8 mouse cellular contexts compared by ENCODE assay signal in the genomic region with DNA sequence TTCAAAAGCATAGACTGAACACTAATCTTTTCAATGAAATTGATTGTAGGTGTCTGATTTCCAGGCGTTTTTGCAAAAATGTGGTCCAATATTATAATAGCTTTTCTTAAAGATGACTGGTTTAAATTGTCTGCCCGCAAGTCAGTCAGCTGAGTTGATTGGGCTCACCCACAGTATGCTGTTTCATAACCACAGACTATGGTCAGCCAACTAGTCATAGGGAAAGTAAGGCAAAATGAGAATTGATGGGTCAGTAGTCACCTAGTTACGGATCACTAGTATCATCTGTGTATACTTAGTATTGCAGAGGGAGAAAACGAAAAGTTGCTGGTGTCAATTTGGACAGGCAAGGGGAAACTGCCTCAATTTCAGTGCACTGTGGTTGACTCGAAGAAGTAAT. TPM values are rescaled to one million over a fixed set of nuclear protein-coding genes. Genes with fewer than 3 reads are reported as not detected.
A peak's percentile ranks its signal among the peaks of the same experiment; 100 is the strongest.
DNase-seq lines count a peak whose midpoint lies in the region; ATAC-seq and TF ChIP-seq lines count a peak whose summit lies in the region.

No protein-coding gene starts in this region.

- no peak for DNase-seq in lung, embryonic 14.5 days
- DNase-seq in lung, postnatal 36 days, result no peak
- no peak for DNase-seq in cerebellum, postnatal 4 days (ENCODE audit: low spot score in 2 of 2)
- no peak for DNase-seq in right cerebral cortex, adult 18-20 months

- no peaks in the 10 kb centered on the region; the same call in 1 of the 2 replicates for H3K9me3 ChIP-seq in lung, embryonic 14.5 days (ENCODE audit: low read depth, low read length)
- H3K9me3 ChIP-seq in embryonic facial prominence, embryonic 13.5 days, result no peaks in the 10 kb centered on the region
- no peaks in the 10 kb centered on the region for H3K9me3 ChIP-seq in intestine, embryonic 16.5 days (ENCODE audit: control insufficient read depth, low read length)
- H3K9me3 ChIP-seq in neural tube, embryonic 14.5 days (ENCODE audit: control insufficient read depth, low read length), result no peaks in the 10 kb centered on the region

- 68% methylated on average over 5 of the region's 5 CpGs for WGBS in lung, embryonic 14.5 days
- 61% methylated on average over 5 of the region's 5 CpGs for WGBS in embryonic facial prominence, embryonic 13.5 days
- 68% methylated on average over 5 of the region's 5 CpGs for WGBS in intestine, embryonic 16.5 days
- WGBS in neural tube, embryonic 14.5 days, result 73% methylated on average over 5 of the region's 5 CpGs

- TF ChIP-seq CTCF in lung, embryonic 14.5 days (IDR thresholded peaks at IDR 0.05; ENCODE audit: low read depth), result no peak

- H3K4me2 ChIP-seq in lung, embryonic 14.5 days, result peak overlapping the region; percentile 79
- H3K4me2 ChIP-seq in embryonic facial prominence, embryonic 13.5 days, result peak overlapping the region; percentile 79
- peak overlapping the region; percentile 49 for H3K4me2 ChIP-seq in intestine, embryonic 16.5 days (ENCODE audit: low read depth, low read length)
- peak overlapping the region; percentile 75 for H3K4me2 ChIP-seq in neural tube, embryonic 14.5 days (ENCODE audit: low read depth, low read length)

- H3K4me1 ChIP-seq in lung, embryonic 14.5 days (ENCODE audit: insufficient read depth), result peaks cover 7% of the 10 kb centered on the region
- peaks cover 15% of the 10 kb centered on the region for H3K4me1 ChIP-seq in embryonic facial prominence, embryonic 13.5 days
- peaks cover 10% of the 10 kb centered on the region for H3K4me1 ChIP-seq in intestine, embryonic 16.5 days (ENCODE audit: control insufficient read depth, insufficient read depth, low read length)
- H3K4me1 ChIP-seq in neural tube, embryonic 14.5 days (ENCODE audit: control insufficient read depth, insufficient read depth, low read length), result peaks cover 11% of the 10 kb centered on the region

- H3K9ac ChIP-seq in lung, embryonic 14.5 days, result peak overlapping the region; percentile 90
- peak overlapping the region; percentile 89; the same call in 1 of the 2 replicates for H3K9ac ChIP-seq in embryonic facial prominence, embryonic 13.5 days
- H3K9ac ChIP-seq in intestine, embryonic 16.5 days (ENCODE audit: low read depth, low read length), result peak overlapping the region; percentile 91; the same call in 1 of the 2 replicates
- H3K9ac ChIP-seq in neural tube, embryonic 14.5 days (replicated peaks; ENCODE audit: low read depth, low read length), result peak overlapping the region; percentile 82; the same call in 1 of the 2 replicates

- no peak for ATAC-seq in lung, embryonic 14.5 days (ENCODE audit: insufficient read depth)
- ATAC-seq in embryonic facial prominence, embryonic 13.5 days (ENCODE audit: insufficient number of reproducible peaks, insufficient read depth, low FRiP score, low TSS enrichment, low read depth), result no peak
- ATAC-seq in intestine, embryonic 16.5 days, result no peak
- ATAC-seq in neural tube, embryonic 14.5 days (ENCODE audit: low read depth), result no peak
- ATAC-seq in frontal cortex, adult (ENCODE audit: low TSS enrichment), result no peak

- H3K27ac ChIP-seq in lung, embryonic 14.5 days (ENCODE audit: low read depth), result no peak overlapping the region
- no peak overlapping the region for H3K27ac ChIP-seq in embryonic facial prominence, embryonic 13.5 days
- H3K27ac ChIP-seq in intestine, embryonic 16.5 days (ENCODE audit: low read length), result no peak overlapping the region
- H3K27ac ChIP-seq in neural tube, embryonic 14.5 days (ENCODE audit: low read depth, low read length), result no peak overlapping the region

- no peaks in the 10 kb centered on the region for H3K27me3 ChIP-seq in lung, embryonic 14.5 days (ENCODE audit: insufficient read depth, low read length)
- no peaks in the 10 kb centered on the region for H3K27me3 ChIP-seq in embryonic facial prominence, embryonic 13.5 days
- H3K27me3 ChIP-seq in intestine, embryonic 16.5 days (replicated peaks; ENCODE audit: control insufficient read depth, insufficient read depth, low read length), result no peaks in the 10 kb centered on the region
- no peaks in the 10 kb centered on the region for H3K27me3 ChIP-seq in neural tube, embryonic 14.5 days (ENCODE audit: control insufficient read depth, insufficient read depth, low read length)

- peak overlapping the region; percentile 73 for H3K4me3 ChIP-seq in lung, embryonic 14.5 days (ENCODE audit: low read depth, low read length)
- H3K4me3 ChIP-seq in embryonic facial prominence, embryonic 13.5 days, result peak overlapping the region; percentile 73
- peak overlapping the region; percentile 91 for H3K4me3 ChIP-seq in intestine, embryonic 16.5 days (ENCODE audit: low read length)
- H3K4me3 ChIP-seq in neural tube, embryonic 14.5 days (ENCODE audit: low read depth, low read length), result peak overlapping the region; percentile 66

- H3K36me3 ChIP-seq in lung, embryonic 14.5 days (ENCODE audit: insufficient read depth), result peaks cover 32% of the 10 kb centered on the region; the same call in 1 of the 2 replicates
- peaks cover 32% of the 10 kb centered on the region for H3K36me3 ChIP-seq in embryonic facial prominence, embryonic 13.5 days
- H3K36me3 ChIP-seq in intestine, embryonic 16.5 days (ENCODE audit: control insufficient read depth, insufficient read depth, low read length), result peaks cover 5% of the 10 kb centered on the region; the same call in 1 of the 2 replicates
- peaks cover 15% of the 10 kb centered on the region for H3K36me3 ChIP-seq in neural tube, embryonic 14.5 days (ENCODE audit: control insufficient read depth, insufficient read depth, low read length)

RNA-seq across cellular contexts. Expression of a gene that starts 1.2 kb away (rescaled TPM):
- polyA plus RNA-seq in lung, embryonic 14.5 days (2014; fragmentation: Nextera tagmentation; extraction: Ambion mirVana), result 44.5 and 46.4 TPM in 2 replicates
- polyA plus RNA-seq in embryonic facial prominence, embryonic 13.5 days (2015; fragmentation: Nextera tagmentation; extraction: Ambion mirVana), result 45.4 and 47.6 TPM in 2 replicates
- polyA plus RNA-seq in intestine, embryonic 16.5 days (2015; fragmentation: Nextera tagmentation; extraction: Ambion mirVana), result 27.0 and 27.2 TPM in 2 replicates
- polyA plus RNA-seq in neural tube, embryonic 14.5 days (2014; fragmentation: Nextera tagmentation; extraction: Ambion mirVana), result 59.9 and 66.2 TPM in 2 replicates

RNA-seq across cellular contexts. Expression of a gene that starts 23.8 kb away (rescaled TPM):
- 1.7 and 2.1 TPM in 2 replicates for polyA plus RNA-seq in lung, embryonic 14.5 days (2014; fragmentation: Nextera tagmentation; extraction: Ambion mirVana)
- 0.30 and 0.77 TPM in 2 replicates for polyA plus RNA-seq in embryonic facial prominence, embryonic 13.5 days (2015; fragmentation: Nextera tagmentation; extraction: Ambion mirVana)
- 1.2 and 1.3 TPM in 2 replicates for polyA plus RNA-seq in intestine, embryonic 16.5 days (2015; fragmentation: Nextera tagmentation; extraction: Ambion mirVana)
- 1.4 and 1.5 TPM in 2 replicates for polyA plus RNA-seq in neural tube, embryonic 14.5 days (2014; fragmentation: Nextera tagmentation; extraction: Ambion mirVana)

RNA-seq across cellular contexts. Expression of a gene that starts 27.6 kb away (rescaled TPM):
- 9.6 and 10.3 TPM in 2 replicates for polyA plus RNA-seq in lung, embryonic 14.5 days (2014; fragmentation: Nextera tagmentation; extraction: Ambion mirVana)
- 6.4 and 6.8 TPM in 2 replicates for polyA plus RNA-seq in embryonic facial prominence, embryonic 13.5 days (2015; fragmentation: Nextera tagmentation; extraction: Ambion mirVana)
- polyA plus RNA-seq in intestine, embryonic 16.5 days (2015; fragmentation: Nextera tagmentation; extraction: Ambion mirVana), result 8.9 and 13.7 TPM in 2 replicates
- 15.9 and 18.1 TPM in 2 replicates for polyA plus RNA-seq in neural tube, embryonic 14.5 days (2014; fragmentation: Nextera tagmentation; extraction: Ambion mirVana)

RNA-seq across cellular contexts. Expression of a gene that starts 56.4 kb away (rescaled TPM):
- polyA plus RNA-seq in lung, embryonic 14.5 days (2014; fragmentation: Nextera tagmentation; extraction: Ambion mirVana), result 67.1 and 69.3 TPM in 2 replicates
- 68.8 and 72.8 TPM in 2 replicates for polyA plus RNA-seq in embryonic facial prominence, embryonic 13.5 days (2015; fragmentation: Nextera tagmentation; extraction: Ambion mirVana)
- polyA plus RNA-seq in intestine, embryonic 16.5 days (2015; fragmentation: Nextera tagmentation; extraction: Ambion mirVana), result 104 and 115 TPM in 2 replicates
- polyA plus RNA-seq in neural tube, embryonic 14.5 days (2014; fragmentation: Nextera tagmentation; extraction: Ambion mirVana), result 73.0 and 73.9 TPM in 2 replicates
